Mouse (Mus musculus) forelimb bud, embryonic 11.5 days (tissue): ENCODE measurements around the gene C130079G13Rik.
"Not testable (repeated sequence)": the region's sequence is repeated elsewhere in the genome, so short reads cannot be mapped to it uniquely, and the experiment has no call there.

Experiments used
- DNase-seq: peaks from one replicate; pipeline ENCODE4 v3.0.0-alpha.2; 2012; ENCODE audit warnings: low read depth, low spot score

The C130079G13Rik gene

GRCm38 (mm10) chr3:59924914-59925313 is at the start of gene C130079G13Rik:
TSS of gene C130079G13Rik (plus strand) at chr3:59925214.
- no peak for DNase-seq

GRCm38 (mm10) chr3:59877601-59878000 is 47.4 kb upstream of the C130079G13Rik start:
- not testable (repeated sequence) for DNase-seq

GRCm38 (mm10) chr3:59879801-59880554 is 45.0 kb upstream of the C130079G13Rik start:
- not testable (repeated sequence) for DNase-seq

- no peak for DNase-seq
Observed at GRCm38 (mm10) chr3:59893276-59893675, 31.7 kb upstream of the C130079G13Rik start.

GRCm38 (mm10) chr3:59934621-59935020 is 9.6 kb downstream of the C130079G13Rik start:
- no peak for DNase-seq

- no peak for DNase-seq
Observed at GRCm38 (mm10) chr3:59947294-59947950, 22.4 kb downstream of the C130079G13Rik start.

- no peak for DNase-seq
Observed at GRCm38 (mm10) chr3:59970891-59971290, 45.9 kb downstream of the C130079G13Rik start.

GRCm38 (mm10) chr3:59974591-59974990 is 49.6 kb downstream of the C130079G13Rik start:
- DNase-seq = no peak
